Mouse (Mus musculus): ENCODE data around the gene Cep170. TPM values are rescaled to one million over a fixed set of nuclear protein-coding genes. Genes with fewer than 3 reads are reported as not detected.
"Not testable (repeated sequence)": the region's sequence is repeated elsewhere in the genome, so short reads cannot be mapped to it uniquely, and the experiment has no call there.

Gene Cep170
- 80.4 and 91.0 TPM in 2 replicates for polyA plus RNA-seq (2015; fragmentation: Nextera tagmentation; extraction: Ambion mirVana)

GRCm38 (mm10) chr1:176814036-176814420, at the start of gene Cep170:
Gene Cep170 (minus strand): TSS chr1:176814067.
- Histone ChIP-seq H3K4me3 (replicated peaks) (peak within 1 kb of the TSS; percentile 89), H3K27ac (replicated peaks) (peak within 1 kb of the TSS; percentile 100), H3K4me1 (peaks cover 26% of the 10 kb centered on the region), H3K27me3 (replicated peaks) (no peaks in the 10 kb centered on the region), H3K36me3 (no peaks in the 10 kb centered on the region), H3K9ac (replicated peaks) (peak within 1 kb of the TSS; percentile 97), H3K4me2 (peak within 1 kb of the TSS; percentile 69), H3K9me3 (replicated peaks) (no peaks in the 10 kb centered on the region)
- peak; percentile 96 for ATAC-seq (ENCODE audit: low FRiP score)
- 0% methylated on average over 28 of the region's 28 CpGs for WGBS

GRCm38 (mm10) chr1:176861981-176862644, 48.2 kb upstream of the Cep170 start:
- WGBS: 60% methylated on average over 9 of the region's 9 CpGs

GRCm38 (mm10) chr1:176852813-176853590, 39.1 kb upstream of the Cep170 start:
- no peak overlapping the region for H3K4me2 ChIP-seq
- H3K4me3 ChIP-seq (replicated peaks): no peak overlapping the region
- no peak for ATAC-seq (ENCODE audit: low FRiP score)
- no peak overlapping the region for H3K27ac ChIP-seq (replicated peaks)
- 95% methylated on average over 9 of the region's 9 CpGs for WGBS
- H3K27me3 ChIP-seq (replicated peaks): no peaks in the 10 kb centered on the region
- 0 out of 2 replicates have a peak, but pooled peaks cover 3% of the 10 kb centered on the region for H3K9me3 ChIP-seq (replicated peaks)
- no peaks in the 10 kb centered on the region for H3K4me1 ChIP-seq
- no peak overlapping the region for H3K9ac ChIP-seq (replicated peaks)
- H3K36me3 ChIP-seq: peaks cover 19% of the 10 kb centered on the region

More at GRCm38 (mm10) chr1:176861981-176862644, 48.2 kb upstream of the Cep170 start:
- Histone ChIP-seq H3K4me1 (no peaks in the 10 kb centered on the region), H3K27ac (replicated peaks) (no peak overlapping the region), H3K27me3 (replicated peaks) (no peaks in the 10 kb centered on the region), H3K36me3 (no peaks in the 10 kb centered on the region), H3K4me3 (replicated peaks) (no peak overlapping the region), H3K9me3 (replicated peaks) (no peaks in the 10 kb centered on the region), H3K4me2 (no peak overlapping the region), H3K9ac (replicated peaks) (no peak overlapping the region)
- ATAC-seq (ENCODE audit: low FRiP score): peak; percentile 47; the same call in 1 of the 2 replicates

GRCm38 (mm10) chr1:176851401-176851800, 37.5 kb upstream of the Cep170 start:
- Histone ChIP-seq H3K4me2 (no peak overlapping the region), H3K27ac (replicated peaks) (no peak overlapping the region), H3K27me3 (replicated peaks) (no peaks in the 10 kb centered on the region), H3K4me3 (replicated peaks) (no peak overlapping the region), H3K4me1 (no peaks in the 10 kb centered on the region), H3K36me3 (peaks cover 19% of the 10 kb centered on the region), H3K9me3 (replicated peaks) (0 out of 2 replicates have a peak, but pooled peaks cover 3% of the 10 kb centered on the region), H3K9ac (replicated peaks) (no peak overlapping the region)
- 96% methylated on average over 7 of the region's 7 CpGs for WGBS
- no peak for ATAC-seq (ENCODE audit: low FRiP score)

GRCm38 (mm10) chr1:176849377-176849776, 35.5 kb upstream of the Cep170 start:
- Histone ChIP-seq H3K27me3 (replicated peaks) (no peaks in the 10 kb centered on the region), H3K4me2 (no peak overlapping the region), H3K36me3 (peaks cover 17% of the 10 kb centered on the region), H3K4me3 (replicated peaks) (no peak overlapping the region), H3K9me3 (replicated peaks) (0 out of 2 replicates have a peak, but pooled peaks cover 3% of the 10 kb centered on the region), H3K27ac (replicated peaks) (no peak overlapping the region), H3K4me1 (no peaks in the 10 kb centered on the region), H3K9ac (replicated peaks) (no peak overlapping the region)
- WGBS: 80% methylated on average over 2 of the region's 2 CpGs
- no peak for ATAC-seq (ENCODE audit: low FRiP score)

- Histone ChIP-seq H3K36me3 (peaks cover 17% of the 10 kb centered on the region), H3K4me1 (no peaks in the 10 kb centered on the region), H3K27ac (replicated peaks) (no peak overlapping the region), H3K4me3 (replicated peaks) (no peak overlapping the region), H3K4me2 (no peak overlapping the region), H3K9ac (replicated peaks) (no peak overlapping the region), H3K27me3 (replicated peaks) (no peaks in the 10 kb centered on the region), H3K9me3 (replicated peaks) (0 out of 2 replicates have a peak, but pooled peaks cover 3% of the 10 kb centered on the region)
- ATAC-seq (ENCODE audit: low FRiP score): no peak
- 86% methylated on average over 11 of the region's 11 CpGs for WGBS
Measured at GRCm38 (mm10) chr1:176848613-176849290, 34.9 kb upstream of the Cep170 start.

- no peaks in the 10 kb centered on the region for H3K27me3 ChIP-seq (replicated peaks)
Measured at GRCm38 (mm10) chr1:176847118-176847859, 33.4 kb upstream of the Cep170 start.

GRCm38 (mm10) chr1:176845082-176845977, 31.5 kb upstream of the Cep170 start:
- Histone ChIP-seq H3K4me3 (replicated peaks) (no peak overlapping the region), H3K27me3 (replicated peaks) (no peaks in the 10 kb centered on the region), H3K9ac (replicated peaks) (no peak overlapping the region), H3K4me2 (no peak overlapping the region), H3K4me1 (no peaks in the 10 kb centered on the region), H3K27ac (replicated peaks) (no peak overlapping the region), H3K36me3 (peaks cover 7% of the 10 kb centered on the region; the same call in 1 of the 2 replicates), H3K9me3 (replicated peaks) (no peaks in the 10 kb centered on the region)
- whole genome bisulfite sequencing: 83% methylated on average over 17 of the region's 17 CpGs
- no peak for ATAC-seq (ENCODE audit: low FRiP score)

More at GRCm38 (mm10) chr1:176847118-176847859, 33.4 kb upstream of the Cep170 start:
- no peak overlapping the region for H3K9ac ChIP-seq (replicated peaks)
- WGBS: 54% methylated on average over 10 of the region's 10 CpGs
- no peaks in the 10 kb centered on the region for H3K4me1 ChIP-seq
- H3K9me3 ChIP-seq (replicated peaks): no peaks in the 10 kb centered on the region
- peaks cover 6% of the 10 kb centered on the region for H3K36me3 ChIP-seq
- ATAC-seq (ENCODE audit: low FRiP score): no peak; the same call in 1 of the 2 replicates
- H3K4me3 ChIP-seq (replicated peaks): no peak overlapping the region
- H3K27ac ChIP-seq (replicated peaks): no peak overlapping the region
- H3K4me2 ChIP-seq: no peak overlapping the region

- H3K27ac ChIP-seq (replicated peaks); H3K27me3 ChIP-seq (replicated peaks); H3K4me1 ChIP-seq; H3K4me3 ChIP-seq (replicated peaks); H3K9me3 ChIP-seq (replicated peaks); H3K4me2 ChIP-seq; H3K9ac ChIP-seq (replicated peaks); ATAC-seq (ENCODE audit: low FRiP score); H3K36me3 ChIP-seq: not testable (repeated sequence)
- 61% methylated on average over 7 of the region's 7 CpGs for WGBS
Measured at GRCm38 (mm10) chr1:176836562-176836961, 22.7 kb upstream of the Cep170 start.

- Histone ChIP-seq H3K27ac (replicated peaks) (no peak overlapping the region), H3K9me3 (replicated peaks) (no peaks in the 10 kb centered on the region), H3K27me3 (replicated peaks) (peaks cover 4% of the 10 kb centered on the region; the same call in 1 of the 2 replicates), H3K4me3 (replicated peaks) (peak overlapping the region; percentile 36), H3K4me2 (peak overlapping the region; percentile 76), H3K9ac (replicated peaks) (peak overlapping the region; percentile 38; the same call in 1 of the 2 replicates), H3K4me1 (peaks cover 8% of the 10 kb centered on the region), H3K36me3 (peaks cover 9% of the 10 kb centered on the region)
- ATAC-seq (ENCODE audit: low FRiP score): no peak; the same call in 1 of the 2 replicates
- 3% methylated on average over 41 of the region's 41 CpGs for WGBS
Measured at GRCm38 (mm10) chr1:176835501-176836294, 21.8 kb upstream of the Cep170 start.
